Mouse (Mus musculus): ENCODE results near the gene 9230102O04Rik.

9230102O04Rik gene

DNA sequence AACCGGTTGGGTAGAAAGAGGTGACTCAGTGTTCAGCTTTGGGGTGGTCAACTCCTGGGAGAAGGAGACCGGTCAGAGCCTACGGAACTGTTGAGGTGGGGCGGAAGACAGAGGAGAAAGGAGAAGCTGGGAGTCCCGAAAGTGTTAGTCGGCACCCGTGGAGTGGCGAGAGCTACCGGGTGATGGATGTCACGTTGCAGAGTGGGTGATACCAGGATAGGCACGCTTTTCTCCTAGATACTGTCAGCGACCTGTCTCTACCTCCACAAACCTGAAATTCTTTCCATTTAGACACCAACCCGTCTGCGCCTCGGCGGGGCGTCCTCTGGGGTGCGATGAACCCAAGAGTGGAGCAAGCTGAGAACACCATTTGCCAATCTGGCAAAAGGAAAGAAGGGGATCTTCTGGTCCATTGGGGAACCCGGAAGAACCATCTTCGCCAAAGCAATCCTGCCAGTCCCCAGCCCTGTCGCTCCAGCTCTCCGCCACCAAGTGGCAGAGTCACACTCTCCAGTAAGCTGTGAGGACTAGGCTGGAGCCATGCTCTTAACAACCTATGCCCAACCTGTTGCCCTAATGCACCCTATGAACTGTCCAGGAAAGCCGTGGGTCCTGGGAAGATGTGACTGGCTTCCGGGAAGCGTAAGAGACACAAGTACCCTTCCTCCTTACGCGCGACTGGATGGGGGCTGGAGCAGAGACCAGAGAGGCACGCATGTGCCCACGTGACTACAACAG is at the start of gene 9230102O04Rik:
Gene 9230102O04Rik, minus strand, starts transcription at position 628 of the 738 bp plus-strand sequence.
- in situ Hi-C loops (cut with MboI, MseI): loop anchor here (10.0 kb wide), 1 partner anchor 1646 kb away; no protein-coding TSS in a partner anchor

DNA sequence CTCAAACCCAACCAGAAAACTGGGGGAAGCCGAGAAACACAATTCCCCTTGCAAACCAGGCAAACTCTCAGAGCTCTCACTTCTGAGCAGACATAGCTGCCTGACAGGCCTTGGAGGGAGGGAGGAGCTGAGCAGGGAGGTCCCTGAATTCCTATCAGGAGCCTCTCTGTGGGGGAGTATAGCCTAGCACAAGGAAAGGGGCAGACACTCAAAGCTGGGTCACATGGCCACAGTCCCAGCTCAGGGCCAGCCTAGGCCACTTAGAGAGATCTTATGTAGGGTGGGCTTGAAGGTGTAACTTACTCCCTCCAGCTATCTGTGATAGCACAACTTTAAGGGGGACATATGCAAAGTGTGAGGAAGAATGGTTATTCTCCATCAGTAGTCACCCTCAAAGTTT is 46.6 kb upstream of the 9230102O04Rik start:
- in situ Hi-C loops (cut with MboI, MseI): no loop called here

DNA sequence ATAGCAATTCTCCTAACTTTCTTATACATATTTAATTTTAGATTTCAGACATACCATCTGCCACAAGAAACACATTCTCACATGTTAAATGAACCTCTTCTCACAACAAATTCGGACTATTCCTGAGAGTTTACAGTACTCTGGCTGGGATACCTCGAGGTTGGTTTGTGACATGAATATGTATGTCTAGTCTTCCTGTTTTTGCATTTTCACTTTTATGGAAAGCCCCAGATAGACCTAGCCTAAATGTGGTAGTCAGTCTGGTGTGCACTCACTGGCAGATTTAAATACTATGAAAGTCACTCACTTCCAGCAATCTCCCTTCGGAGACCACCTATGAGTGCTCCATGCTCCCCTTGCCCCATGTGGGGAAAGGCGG is 37.6 kb upstream of the 9230102O04Rik start:
- in situ Hi-C loops (cut with MboI, MseI): no loop called here

DNA sequence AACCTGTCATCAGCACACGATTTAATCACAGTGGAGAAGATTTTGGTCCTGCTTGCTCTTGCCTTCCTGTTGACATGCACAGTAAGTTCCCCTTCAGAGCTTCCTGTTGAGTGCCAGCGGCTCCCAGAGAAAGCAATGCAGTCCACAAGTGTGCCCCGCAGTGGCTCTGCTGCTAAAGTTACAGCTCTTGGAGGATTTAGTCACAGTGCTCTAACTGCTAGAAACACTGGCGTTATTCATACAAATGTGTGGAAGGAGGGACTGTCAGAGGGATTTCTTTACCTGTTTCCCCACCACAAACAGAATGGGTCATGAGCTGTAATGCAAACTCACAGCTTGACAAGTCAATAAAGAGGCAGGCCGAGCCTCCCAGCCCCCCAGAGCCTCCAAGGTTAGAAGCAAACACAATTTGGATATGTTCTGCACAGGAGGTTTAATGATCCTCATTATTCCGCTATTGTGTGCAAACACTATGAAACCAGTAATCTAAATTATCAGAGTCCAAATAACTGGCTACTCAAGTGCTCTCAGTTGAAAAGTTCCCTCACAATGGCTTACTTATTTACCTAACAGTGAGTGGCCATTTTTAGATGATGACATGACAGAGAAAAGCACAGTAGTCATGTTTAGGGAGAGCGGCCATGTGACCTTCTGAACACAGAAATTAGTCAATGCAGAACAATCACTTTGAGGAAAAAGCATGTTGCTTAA is 37.0 kb upstream of the 9230102O04Rik start:
- in situ Hi-C loops (cut with MboI, MseI): no loop called here

DNA sequence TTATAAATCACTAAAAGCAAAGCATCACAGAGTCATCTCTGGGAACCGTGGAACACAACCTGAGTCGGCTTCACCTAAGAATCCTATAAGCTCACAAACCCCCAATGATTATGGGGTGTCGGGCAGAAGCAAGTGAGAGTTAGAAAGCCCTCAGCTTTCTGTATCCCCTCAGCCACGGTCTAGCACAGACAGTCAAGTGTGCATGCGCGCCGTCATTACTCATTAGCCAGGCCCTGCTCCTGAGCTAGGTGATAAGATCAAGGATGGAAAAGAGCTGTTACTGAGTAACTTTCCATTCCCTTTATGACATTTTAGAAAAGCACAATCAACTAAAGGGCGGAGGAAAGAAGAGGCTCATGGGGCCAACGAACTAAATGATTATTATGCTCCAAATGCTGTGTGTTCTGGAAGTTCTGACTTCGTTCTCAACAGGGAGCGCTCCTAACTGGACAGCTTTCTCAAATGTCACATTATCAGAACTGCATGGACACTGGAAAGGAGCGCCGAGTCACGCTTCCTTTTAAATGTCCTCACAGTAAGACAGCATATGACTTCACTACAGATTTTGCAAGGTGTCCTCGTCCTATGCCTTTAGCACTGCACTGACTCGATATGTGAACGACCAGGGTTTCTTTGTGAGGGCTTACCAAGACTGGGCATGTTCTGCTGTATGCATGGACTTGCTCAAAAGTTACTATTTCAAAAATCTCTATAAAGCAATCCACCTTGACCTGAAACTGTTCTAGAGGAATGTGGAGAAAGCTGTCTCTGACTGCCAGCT is 29.5 kb upstream of the 9230102O04Rik start:
- in situ Hi-C loops (cut with MboI, MseI): no loop called here

DNA sequence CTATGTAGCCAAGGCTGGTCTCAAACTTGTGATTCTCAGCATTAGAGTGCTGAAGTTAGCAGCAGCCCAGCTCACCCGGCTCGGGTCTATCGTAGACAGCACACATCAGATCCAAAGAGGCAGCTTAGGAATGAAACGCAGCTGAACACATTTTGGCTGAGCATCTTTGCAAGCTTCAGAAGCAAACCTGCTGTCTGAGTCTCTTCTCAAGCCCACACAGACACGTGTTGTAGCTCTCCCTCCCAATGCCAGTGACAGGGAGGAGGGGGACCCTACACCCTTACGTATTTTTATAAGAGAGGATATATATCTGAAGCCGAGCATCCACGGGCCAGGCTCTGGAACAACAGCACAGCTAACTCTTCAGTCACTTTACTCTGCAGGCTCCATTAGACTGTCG is 28.3 kb upstream of the 9230102O04Rik start:
- in situ Hi-C loops (cut with MboI, MseI): no loop called here

DNA sequence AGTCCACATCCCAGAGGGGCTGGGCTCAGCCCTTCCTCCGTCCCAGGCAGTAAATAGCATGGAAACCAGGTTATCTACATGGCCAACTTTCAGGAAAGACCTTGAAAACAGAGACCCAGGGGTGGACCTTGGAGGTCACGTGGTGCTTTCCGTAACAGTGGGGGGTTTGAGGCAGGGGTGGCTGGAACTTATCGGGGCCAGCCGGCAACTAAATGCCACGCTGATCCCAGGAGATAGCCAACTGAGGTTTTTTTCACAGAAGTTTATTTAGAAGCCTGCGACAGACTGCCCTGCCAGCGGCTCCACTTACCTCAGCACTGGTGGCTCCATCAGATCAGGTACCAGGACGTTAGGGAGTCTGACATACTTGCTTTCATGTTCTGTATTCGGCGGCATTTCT is 16.7 kb upstream of the 9230102O04Rik start:
- in situ Hi-C loops (cut with MboI, MseI): loop anchor here (5.0 kb wide), 1 partner anchor 1234 kb away; no protein-coding TSS in a partner anchor

DNA sequence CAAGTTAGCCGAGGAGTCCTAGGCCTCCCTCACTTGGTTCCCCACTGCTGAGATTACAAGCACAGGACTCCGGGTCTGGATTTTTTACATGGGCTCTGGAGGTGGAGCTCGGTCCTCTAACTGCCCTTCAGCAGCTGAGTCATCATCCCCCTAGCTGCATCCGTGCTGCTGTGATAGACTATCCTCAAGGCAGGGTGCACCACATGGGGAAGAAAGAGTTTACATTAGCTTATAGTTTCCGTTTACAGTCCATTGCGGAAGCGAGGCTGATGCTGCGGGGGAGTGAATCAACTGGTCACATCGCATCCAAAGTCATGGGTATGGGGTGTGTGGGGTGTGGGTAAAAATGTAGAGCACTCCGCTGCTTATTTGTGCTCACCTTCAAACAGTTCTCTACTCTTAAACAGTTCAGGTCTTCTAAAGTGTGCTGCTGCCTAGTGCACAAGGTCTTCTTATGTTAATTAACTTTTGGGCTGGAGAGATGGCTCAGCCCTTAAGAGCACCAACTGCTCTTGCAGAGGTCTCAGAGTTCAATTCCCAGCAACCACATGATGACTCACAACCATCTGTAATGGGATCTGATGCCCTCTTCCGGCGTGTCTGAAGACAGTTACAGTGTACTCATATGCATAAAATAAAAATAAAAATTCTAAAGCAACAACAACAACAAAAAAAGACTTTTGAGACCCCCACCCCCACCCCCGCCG is 14.7 kb upstream of the 9230102O04Rik start:
- in situ Hi-C loops (cut with MboI, MseI): no loop called here

DNA sequence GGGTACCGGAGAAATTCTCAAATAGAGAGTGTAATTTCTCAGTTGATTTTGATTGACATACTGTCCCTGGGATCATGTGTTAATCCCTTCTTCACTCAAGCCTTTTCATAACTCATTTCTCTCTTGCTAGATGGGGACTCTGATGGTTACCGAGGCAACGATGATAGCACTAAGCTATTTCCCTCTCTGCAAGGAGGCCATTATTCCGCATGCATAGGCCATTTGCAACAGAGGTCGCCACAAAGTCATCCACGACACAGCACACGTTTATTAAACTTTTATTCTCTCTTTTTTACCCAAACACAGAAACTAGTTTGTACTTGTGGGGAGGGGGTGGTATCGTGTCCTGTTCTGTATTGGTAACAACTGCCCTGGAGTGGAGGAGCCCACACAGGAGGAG is 8.5 kb upstream of the 9230102O04Rik start:
- in situ Hi-C loops (cut with MboI, MseI): loop anchor here (10.0 kb wide), 2 partner anchors 107 to 137 kb away; no protein-coding TSS in a partner anchor

DNA sequence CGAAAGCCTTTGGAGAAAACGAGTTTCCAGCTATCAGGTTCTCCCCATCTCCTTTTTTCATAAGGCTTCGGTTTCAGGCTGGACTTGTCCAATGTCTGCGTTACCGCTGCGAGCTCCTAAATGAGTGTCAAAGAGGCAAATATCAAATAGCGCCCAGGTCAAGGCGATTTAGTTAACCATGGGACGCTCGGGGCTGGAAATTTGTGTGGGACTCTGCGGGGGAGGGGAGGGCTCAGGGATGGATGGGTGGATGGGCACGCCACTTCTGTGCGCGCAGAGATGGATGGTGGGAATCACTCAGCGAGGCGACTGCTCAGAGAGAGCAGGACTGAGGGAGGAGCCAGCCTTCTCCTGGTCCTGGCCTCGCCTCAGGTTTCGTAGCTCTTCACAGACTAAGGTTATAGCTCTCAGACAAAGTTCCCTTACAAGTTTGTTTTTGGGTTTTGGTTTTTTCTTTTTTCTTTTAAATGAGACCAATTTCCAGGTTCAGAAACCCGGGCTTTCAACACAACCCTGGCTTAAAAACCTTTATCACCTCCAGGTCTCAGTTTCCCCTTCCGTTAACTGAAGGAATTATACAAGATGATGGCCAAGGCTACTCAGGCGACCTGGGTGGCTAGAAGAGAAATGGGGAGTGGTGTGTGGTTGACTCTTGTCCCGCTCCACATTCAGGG is 6.9 kb upstream of the 9230102O04Rik start:
- in situ Hi-C loops (cut with MboI, MseI): loop anchor here (10.0 kb wide), 2 partner anchors 109 to 139 kb away; no protein-coding TSS in a partner anchor

DNA sequence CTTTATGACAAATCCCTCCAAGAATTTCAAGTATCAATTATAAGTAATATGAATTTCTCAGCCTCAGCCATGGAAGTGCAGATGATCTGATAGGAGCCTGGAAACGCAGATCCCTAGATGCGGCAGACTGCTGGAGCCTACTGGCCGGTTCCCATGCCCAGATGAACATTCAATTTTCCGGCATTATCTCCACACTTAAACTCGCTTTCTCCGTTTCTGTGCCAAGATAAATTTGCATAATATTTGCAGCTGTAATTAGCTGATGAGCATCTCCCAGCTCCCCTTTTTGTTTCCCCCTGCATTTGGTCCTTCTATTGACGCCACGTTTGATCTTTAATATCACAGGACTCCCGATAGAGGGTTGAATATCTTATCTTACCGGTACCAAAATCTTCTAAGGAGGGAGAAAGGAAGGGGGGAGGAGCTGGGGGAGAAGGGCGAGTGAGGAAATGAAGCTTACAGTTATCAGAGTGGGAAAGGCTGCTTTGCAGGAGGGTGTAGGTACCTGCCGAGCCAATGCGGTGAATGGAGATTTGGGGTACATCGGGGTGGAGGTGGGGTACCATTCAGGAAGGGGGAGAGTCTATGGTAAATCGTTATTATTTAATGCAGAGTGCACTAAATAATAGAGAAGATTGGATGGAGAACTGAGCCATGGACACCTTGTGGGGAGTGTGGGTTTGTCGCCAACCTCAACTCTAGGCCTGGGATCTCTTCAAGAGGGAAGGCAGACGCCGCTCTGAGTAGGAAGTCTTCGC is 5.7 kb upstream of the 9230102O04Rik start:
- in situ Hi-C loops (cut with MboI, MseI): loop anchor here (10.0 kb wide), 2 partner anchors 110 to 140 kb away; no protein-coding TSS in a partner anchor

DNA sequence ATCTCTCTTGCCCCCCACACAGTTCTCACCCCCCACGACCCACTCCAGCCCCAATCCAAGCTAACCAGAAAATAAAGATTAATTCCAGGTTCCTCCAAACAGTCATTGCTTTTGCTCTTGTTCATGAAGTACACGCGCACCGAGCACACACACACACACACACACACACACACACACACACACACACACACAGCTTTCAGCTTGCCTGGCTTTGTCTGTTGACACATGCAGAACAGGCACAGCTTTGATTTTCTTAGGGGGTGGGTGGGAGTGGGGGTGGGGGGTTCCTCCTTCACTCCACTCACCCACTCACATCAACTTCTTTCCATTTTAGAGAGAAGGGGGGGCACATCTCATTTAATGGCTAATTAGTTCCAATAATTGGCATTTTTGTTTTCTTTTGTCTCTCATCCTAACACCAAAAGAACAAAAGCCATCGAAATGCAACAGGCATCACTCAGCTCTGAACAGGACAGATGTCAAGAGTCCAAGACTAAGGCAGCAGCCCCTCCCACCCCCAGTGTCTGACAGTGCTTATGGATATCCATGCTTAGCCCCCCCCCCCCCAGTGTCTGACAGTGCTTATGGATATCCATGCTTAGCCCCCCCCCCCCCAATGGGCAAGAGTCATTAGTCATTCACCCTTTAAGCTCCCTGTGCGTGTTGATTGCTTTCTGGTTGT is 4.1 kb upstream of the 9230102O04Rik start:
- in situ Hi-C loops (cut with MboI, MseI): loop anchor here (10.0 kb wide), 2 partner anchors 111 to 141 kb away; no protein-coding TSS in a partner anchor

DNA sequence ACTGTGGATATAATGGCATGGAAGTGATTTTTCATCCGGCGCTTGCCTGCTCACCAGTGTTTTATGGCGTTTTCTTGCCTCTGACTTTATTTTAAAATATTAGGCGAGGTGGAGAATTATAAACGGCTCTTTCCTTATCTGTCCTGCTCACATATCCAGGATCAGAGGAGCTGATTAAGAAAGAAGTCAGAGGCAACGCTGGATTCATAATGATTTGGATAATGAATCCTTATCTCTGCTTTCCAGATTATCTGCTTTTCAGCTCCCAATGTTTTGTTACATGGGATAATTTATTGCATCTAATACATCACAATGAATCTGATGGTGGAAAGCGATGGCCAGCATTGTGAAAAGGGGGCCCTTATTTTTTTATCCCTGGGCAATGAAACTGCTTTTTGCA is 3.2 kb upstream of the 9230102O04Rik start:
- in situ Hi-C loops (cut with MboI, MseI): loop anchor here (10.0 kb wide), 2 partner anchors 112 to 142 kb away; no protein-coding TSS in a partner anchor

DNA sequence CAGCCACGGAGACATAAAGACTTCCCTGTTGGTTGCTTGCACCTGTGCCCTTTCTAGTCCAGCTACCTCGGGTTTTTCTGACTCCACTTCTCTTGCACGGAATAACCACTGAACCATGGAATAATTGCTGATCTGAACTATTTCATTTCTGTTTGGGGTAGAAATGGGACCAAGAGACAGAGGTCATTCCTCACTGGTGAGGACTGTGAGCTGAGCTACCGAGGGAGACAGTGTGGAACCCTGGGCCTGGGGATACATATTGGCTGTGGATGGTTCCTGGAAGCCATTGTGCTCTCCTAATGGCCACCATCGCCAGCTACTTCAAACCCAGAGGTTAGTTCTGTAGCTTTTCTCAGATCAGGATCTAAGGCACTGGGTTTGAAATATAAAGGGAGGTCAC is 1.6 kb upstream of the 9230102O04Rik start:
- in situ Hi-C loops (cut with MboI, MseI): loop anchor here (10.0 kb wide), 2 partner anchors 114 to 144 kb away; no protein-coding TSS in a partner anchor

DNA sequence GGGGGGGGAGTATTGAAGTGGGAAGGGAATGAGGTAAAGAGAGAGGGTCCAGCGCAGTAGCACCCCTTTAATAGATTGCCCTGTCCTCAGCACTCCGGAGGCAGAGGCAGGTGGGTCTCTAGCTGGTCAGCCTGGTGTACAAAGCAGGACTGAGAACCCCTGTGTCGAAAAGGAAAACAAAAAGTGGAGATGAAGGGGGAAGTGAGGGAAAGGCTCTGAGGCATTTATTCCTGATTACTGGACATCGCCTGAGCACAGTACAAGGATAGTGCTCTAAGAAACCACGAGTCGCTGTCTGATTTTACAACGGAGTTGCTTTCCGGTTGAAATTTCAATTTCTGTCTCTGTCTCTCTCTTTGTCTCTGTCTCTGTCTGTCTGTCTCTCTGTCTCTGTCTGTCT is 911 bp upstream of the 9230102O04Rik start:
- in situ Hi-C loops (cut with MboI, MseI): loop anchor here (10.0 kb wide), 2 partner anchors 115 to 145 kb away; no protein-coding TSS in a partner anchor

DNA sequence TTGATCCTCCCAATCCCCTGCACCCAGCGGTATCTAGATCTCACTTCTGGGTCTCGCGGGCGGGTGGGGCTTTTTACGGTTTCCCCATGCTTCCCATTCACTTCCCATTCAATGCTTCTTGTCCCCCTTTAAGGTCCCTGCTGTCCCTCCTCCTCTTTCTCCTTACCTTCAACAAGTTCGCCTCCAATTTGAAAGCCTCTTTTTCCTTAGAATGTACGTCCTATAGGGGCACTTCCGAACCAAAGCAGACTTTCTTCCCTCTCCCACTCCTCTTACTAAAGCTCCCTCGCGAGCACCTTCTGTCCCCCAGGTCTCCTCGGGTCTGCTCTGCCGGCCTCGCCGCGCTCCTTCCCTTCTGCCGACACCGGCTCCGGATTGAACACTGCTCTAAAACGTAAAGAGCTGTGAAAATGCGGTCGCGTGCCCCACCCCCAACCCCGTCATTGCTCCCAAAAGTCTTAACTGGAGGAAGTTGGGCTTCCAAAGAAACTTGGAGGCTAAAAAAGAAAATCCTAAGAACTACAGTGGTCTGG is 377 bp upstream of the 9230102O04Rik start, which contains the start of gene Gata3:
Gene Gata3, minus strand, starts transcription at position 384 of the 533 bp plus-strand sequence.
- in situ Hi-C loops (cut with MboI, MseI): loop anchor here (10.0 kb wide), 3 partner anchors 115 to 1645 kb away; no protein-coding TSS in a partner anchor

DNA sequence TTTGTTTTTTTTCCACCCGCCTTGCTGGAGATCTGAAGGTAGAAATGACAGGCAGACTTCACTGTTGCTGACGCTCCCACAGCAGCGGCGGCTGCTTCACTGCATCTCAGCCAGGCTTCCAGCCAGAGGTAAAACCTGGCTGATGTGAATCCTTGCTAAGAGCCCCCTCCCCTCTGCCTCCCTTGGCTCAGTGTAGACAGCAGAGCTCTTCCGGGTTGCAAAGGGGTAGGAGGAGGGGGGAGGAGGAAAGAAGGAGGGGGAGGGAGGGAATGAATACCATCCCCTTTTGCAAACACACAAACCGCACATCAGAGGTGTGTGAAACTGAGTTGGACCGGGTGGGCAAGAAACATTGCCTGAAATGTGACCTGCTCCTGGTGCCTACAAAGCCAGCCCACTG is 1.7 kb downstream of the 9230102O04Rik start:
- in situ Hi-C loops (cut with MboI, MseI): loop anchor here (10.0 kb wide), 1 partner anchor 1647 kb away; no protein-coding TSS in a partner anchor

DNA sequence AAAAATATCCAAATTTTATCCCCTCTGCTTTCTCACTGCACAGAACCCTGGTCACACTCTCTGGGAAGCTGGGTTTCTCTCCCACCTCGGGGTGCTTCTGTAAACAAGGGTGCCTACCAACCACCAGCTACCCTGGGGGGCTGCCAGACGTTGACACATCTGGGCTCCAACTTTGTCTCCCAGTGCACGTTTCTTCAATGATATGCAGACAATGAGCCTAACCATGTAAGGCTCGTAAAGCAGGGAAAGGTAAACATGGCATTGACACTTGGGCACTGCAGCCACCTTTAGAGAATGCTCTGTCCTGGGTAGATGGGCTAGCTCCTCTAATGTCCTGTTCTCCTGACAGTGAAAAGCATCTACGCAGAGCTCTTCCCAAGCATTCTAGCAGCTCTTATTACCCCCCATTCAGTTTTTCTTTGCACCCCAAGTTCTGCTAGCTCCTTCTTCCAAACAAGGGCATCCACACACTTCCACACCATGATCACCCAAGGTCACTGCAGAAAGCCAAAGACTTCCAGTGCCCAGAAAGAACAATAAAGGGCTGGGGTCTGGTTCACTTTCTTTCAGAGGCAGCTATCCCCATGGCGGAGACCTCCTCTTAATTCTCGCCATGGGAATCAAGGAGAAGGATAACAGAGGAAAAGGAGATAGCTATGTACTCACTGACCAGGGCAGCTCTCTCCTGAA is 2.3 kb downstream of the 9230102O04Rik start:
- in situ Hi-C loops (cut with MboI, MseI): loop anchor here (10.0 kb wide), 1 partner anchor 1648 kb away; no protein-coding TSS in a partner anchor
